8 mouse cellular contexts compared by ENCODE assay signal in genomic region chr4:153975768-153976167, GRCm38 (mm10). TPM values are rescaled to one million over a fixed set of nuclear protein-coding genes. Genes with fewer than 3 reads are reported as not detected.
A peak's percentile ranks its signal among the peaks of the same experiment; 100 is the strongest.
DNase-seq lines count a peak whose midpoint lies in the region; ATAC-seq and TF ChIP-seq lines count a peak whose summit lies in the region.

No protein-coding gene starts in this region.

- TF ChIP-seq CTCF in E14TG2a.4 (conservative IDR thresholded peaks at IDR 0.05; ENCODE audit: low read length), result no peak

- peaks cover 32% of the 10 kb centered on the region for H3K36me3 ChIP-seq in heart, embryonic 14.5 days (ENCODE audit: control insufficient read depth, insufficient read depth, low read length)
- peaks cover 39% of the 10 kb centered on the region for H3K36me3 ChIP-seq in E14TG2a.4 (ENCODE audit: insufficient read depth, low read length)
- H3K36me3 ChIP-seq in forebrain, embryonic 15.5 days, result peaks cover 23% of the 10 kb centered on the region

- peak overlapping the region; percentile 95 for H3K9ac ChIP-seq in heart, embryonic 14.5 days (ENCODE audit: low read length)
- peak overlapping the region; percentile 97 for H3K9ac ChIP-seq in forebrain, embryonic 15.5 days (replicated peaks)

- no peak overlapping the region; a peak in 1 of 4 replicates for H3K27ac ChIP-seq in heart, embryonic 14.5 days (replicated peaks in 1 of 2; ENCODE audit: control insufficient read depth in 1 of 2, insufficient read depth in 1 of 2, low read depth in 2 of 2, low read length in 2 of 2)
- H3K27ac ChIP-seq in forebrain, embryonic 15.5 days (replicated peaks), result no peak overlapping the region

- peak overlapping the region; percentile 91 for H3K4me2 ChIP-seq in heart, embryonic 14.5 days (ENCODE audit: low read length)
- peak overlapping the region; percentile 96 for H3K4me2 ChIP-seq in forebrain, embryonic 15.5 days (replicated peaks)

- intact Hi-C loops in heart, postnatal 36 days (cut with DNase I), result loop anchor here (2.0 kb wide), 1 partner anchor 35 kb away; the partner anchor contains the start of gene Lrrc47

- DNase-seq in heart, postnatal 36 days, result no peak
- DNase-seq in frontal cortex, postnatal 10 days (ENCODE audit: low spot score in 2 of 2), result no peak
- no peak for DNase-seq in layer of hippocampus, postnatal 25 days (ENCODE audit: extremely low spot score in 1 of 2, low spot score in 1 of 2)

- peak overlapping the region; percentile 18 to 96; a peak in 3 of 4 replicates for H3K4me3 ChIP-seq in heart, embryonic 14.5 days (ENCODE audit: control insufficient read depth in 1 of 2, insufficient read depth in 1 of 2, low read depth in 1 of 2, low read length in 2 of 2)
- peak overlapping the region; percentile 97 for H3K4me3 ChIP-seq in E14TG2a.4 (replicated peaks; ENCODE audit: low read length)
- peak overlapping the region; percentile 100 for H3K4me3 ChIP-seq in forebrain, embryonic 15.5 days

- no peaks in the 10 kb centered on the region for H3K9me3 ChIP-seq in heart, embryonic 14.5 days (ENCODE audit: control insufficient read depth, low read length)
- H3K9me3 ChIP-seq in E14TG2a.4 (ENCODE audit: low read length), result no peaks in the 10 kb centered on the region
- no peaks in the 10 kb centered on the region for H3K9me3 ChIP-seq in forebrain, embryonic 15.5 days

- H3K27me3 ChIP-seq in heart, embryonic 14.5 days (ENCODE audit: control insufficient read depth, insufficient read depth, low read length), result no peaks in the 10 kb centered on the region
- 0 out of 2 replicates have a peak, but pooled peaks cover 4% of the 10 kb centered on the region for H3K27me3 ChIP-seq in E14TG2a.4 (ENCODE audit: insufficient read depth, low read length)
- no peaks in the 10 kb centered on the region for H3K27me3 ChIP-seq in forebrain, embryonic 15.5 days

- 40% methylated on average over 6 of the region's 6 CpGs for WGBS in heart, embryonic 14.5 days
- WGBS in forebrain, embryonic 15.5 days, result 45% methylated on average over 6 of the region's 6 CpGs

- peaks cover 3 to 10% of the 10 kb centered on the region in 2 experiments; a peak in 3 of 4 replicates for H3K4me1 ChIP-seq in heart, embryonic 14.5 days (ENCODE audit: control insufficient read depth in 2 of 2, insufficient read depth in 2 of 2, low read length in 2 of 2)
- H3K4me1 ChIP-seq in E14TG2a.4 (replicated peaks; ENCODE audit: low read depth, low read length), result peaks cover 25% of the 10 kb centered on the region
- peaks cover 39% of the 10 kb centered on the region for H3K4me1 ChIP-seq in forebrain, embryonic 15.5 days

- no peak for ATAC-seq in heart, embryonic 14.5 days (ENCODE audit: insufficient number of reproducible peaks, insufficient read depth, low FRiP score, low read depth)
- no peak for ATAC-seq in forebrain, embryonic 15.5 days (replicated peaks)
- peak; percentile 51; the same call in 1 of the 2 replicates for ATAC-seq in megakaryocyte-erythroid progenitor cell, adult 5-6 weeks (replicated peaks; ENCODE audit: low FRiP score, low TSS enrichment, poor library complexity, severe bottlenecking)
- ATAC-seq in frontal cortex, adult (ENCODE audit: low TSS enrichment), result no peak

RNA-seq across cellular contexts. Expression of gene Cep104, which starts 0.8 kb away (rescaled TPM):
- polyA plus RNA-seq in heart, embryonic 14.5 days (2014; fragmentation: Nextera tagmentation; extraction: Ambion mirVana), result 13.7 and 14.3 TPM in 2 replicates
- total RNA-seq in heart, postnatal 36 days (2021), result 10 to 100 TPM; 28.0 to 29.6 TPM
- polyA plus RNA-seq in forebrain, embryonic 15.5 days (2015; fragmentation: Nextera tagmentation; extraction: Ambion mirVana), result 20.0 and 21.7 TPM in 2 replicates
- total RNA-seq in megakaryocyte-erythroid progenitor cell, adult 5-6 weeks (2014; fragmentation: Nextera tagmentation), result 10.6 and 18.1 TPM in 2 replicates
- 6.0 and 8.4 TPM in 2 replicates for total RNA-seq in megakaryocyte-erythroid progenitor cell, adult 5-6 weeks (2017)
- total RNA-seq in layer of hippocampus, postnatal 25 days (2021), result 10 to 100 TPM; 31.0 to 31.3 TPM

RNA-seq across cellular contexts. Expression of gene Dffb, which starts 0.8 kb away (rescaled TPM):
- polyA plus RNA-seq in heart, embryonic 14.5 days (2014; fragmentation: Nextera tagmentation; extraction: Ambion mirVana), result 6.3 and 6.8 TPM in 2 replicates
- total RNA-seq in heart, postnatal 36 days (2021), result 1 to 10 TPM; 3.7 to 4.4 TPM
- 11.8 and 12.8 TPM in 2 replicates for polyA plus RNA-seq in forebrain, embryonic 15.5 days (2015; fragmentation: Nextera tagmentation; extraction: Ambion mirVana)
- total RNA-seq in megakaryocyte-erythroid progenitor cell, adult 5-6 weeks (2014; fragmentation: Nextera tagmentation), result 6.4 and 9.5 TPM in 2 replicates
- total RNA-seq in megakaryocyte-erythroid progenitor cell, adult 5-6 weeks (2017), result 11.8 and 15.0 TPM in 2 replicates
- 10 to 100 TPM in 1 of 2 experiments, 1 to 10 TPM in 1; 8.3 to 11.9 TPM for total RNA-seq in layer of hippocampus, postnatal 25 days (2021)

RNA-seq across cellular contexts. Expression of gene A430005L14Rik, which starts 18.7 kb away (rescaled TPM):
- 43.7 and 50.6 TPM in 2 replicates for polyA plus RNA-seq in heart, embryonic 14.5 days (2014; fragmentation: Nextera tagmentation; extraction: Ambion mirVana)
- total RNA-seq in heart, postnatal 36 days (2021), result 10 to 100 TPM; 14.0 to 15.4 TPM
- 64.8 and 69.1 TPM in 2 replicates for polyA plus RNA-seq in forebrain, embryonic 15.5 days (2015; fragmentation: Nextera tagmentation; extraction: Ambion mirVana)
- 58.6 and 78.0 TPM in 2 replicates for total RNA-seq in megakaryocyte-erythroid progenitor cell, adult 5-6 weeks (2014; fragmentation: Nextera tagmentation)
- total RNA-seq in megakaryocyte-erythroid progenitor cell, adult 5-6 weeks (2017), result 45.1 and 62.6 TPM in 2 replicates
- 10 to 100 TPM; 21.5 to 26.4 TPM for total RNA-seq in layer of hippocampus, postnatal 25 days (2021)

RNA-seq across cellular contexts. Expression of gene Lrrc47, which starts 35.8 kb away (rescaled TPM):
- polyA plus RNA-seq in heart, embryonic 14.5 days (2014; fragmentation: Nextera tagmentation; extraction: Ambion mirVana), result 8.6 and 11.6 TPM in 2 replicates
- 10 to 100 TPM; 30.6 to 33.1 TPM for total RNA-seq in heart, postnatal 36 days (2021)
- 25.8 TPM in 2 replicates for polyA plus RNA-seq in forebrain, embryonic 15.5 days (2015; fragmentation: Nextera tagmentation; extraction: Ambion mirVana)
- total RNA-seq in megakaryocyte-erythroid progenitor cell, adult 5-6 weeks (2014; fragmentation: Nextera tagmentation), result 30.7 and 36.8 TPM in 2 replicates
- total RNA-seq in megakaryocyte-erythroid progenitor cell, adult 5-6 weeks (2017), result 32.6 and 49.4 TPM in 2 replicates
- 10 to 100 TPM; 54.6 to 71.1 TPM for total RNA-seq in layer of hippocampus, postnatal 25 days (2021)

RNA-seq across cellular contexts. Expression of gene Smim1, which starts 50.3 kb away (rescaled TPM):
- polyA plus RNA-seq in heart, embryonic 14.5 days (2014; fragmentation: Nextera tagmentation; extraction: Ambion mirVana), result 59.5 and 73.1 TPM in 2 replicates
- total RNA-seq in heart, postnatal 36 days (2021), result 1 to 10 TPM; 5.9 to 7.0 TPM
- 3.6 and 3.8 TPM in 2 replicates for polyA plus RNA-seq in forebrain, embryonic 15.5 days (2015; fragmentation: Nextera tagmentation; extraction: Ambion mirVana)
- 119 and 177 TPM in 2 replicates for total RNA-seq in megakaryocyte-erythroid progenitor cell, adult 5-6 weeks (2014; fragmentation: Nextera tagmentation)
- total RNA-seq in megakaryocyte-erythroid progenitor cell, adult 5-6 weeks (2017), result 34.2 and 58.4 TPM in 2 replicates
- 1 to 10 TPM; 7.5 to 9.5 TPM for total RNA-seq in layer of hippocampus, postnatal 25 days (2021)
